Mouse (Mus musculus): ENCODE data around the gene Nhlrc4.

DNA sequence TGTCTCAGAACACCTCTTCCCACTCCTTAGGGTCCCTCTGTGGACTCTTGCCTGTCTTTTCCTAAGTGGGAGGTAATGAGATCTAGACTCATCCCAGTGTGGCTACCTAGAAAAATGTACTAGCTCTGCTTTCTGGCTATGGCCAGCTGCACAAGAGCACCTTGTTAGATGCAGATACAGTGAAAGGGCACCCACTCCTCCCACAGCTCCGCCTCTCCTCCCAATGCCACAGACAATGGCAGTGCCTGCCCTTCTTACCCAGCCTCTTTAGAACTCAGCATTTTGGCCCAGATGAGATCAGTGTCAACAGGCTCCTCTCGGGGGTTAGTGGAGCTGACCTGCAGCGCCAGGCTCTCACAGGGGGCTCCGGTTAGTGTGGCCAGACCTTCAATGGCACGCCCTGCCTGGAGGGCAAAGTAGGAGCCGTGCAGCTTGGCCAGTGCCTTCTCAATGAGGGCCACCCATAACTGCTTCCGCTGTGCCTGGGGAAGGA lies 17.7 kb upstream of the Nhlrc4 start:
- no peak for TF ChIP-seq CTCF (IDR thresholded peaks at IDR 0.05; ENCODE audit: low read depth, low read length)
- TF ChIP-seq POLR2A (IDR thresholded peaks at IDR 0.05; ENCODE audit: borderline replicate concordance, low read depth, low read length): no peak

Data from bone marrow macrophage, adult 2 months (primary cell).